Mouse (Mus musculus): ENCODE results near the gene Mum1.

Gene Mum1

GRCm38 (mm10) chr10:80226416-80227165 is at the start of gene Mum1:
Gene Mum1 (plus strand): TSS chr10:80226434.
- peak; percentile 99 for DNase-seq (ENCODE audit: low spot score in 2 of 2)

GRCm38 (mm10) chr10:80177441-80178279 is 48.6 kb upstream of the Mum1 start:
- DNase-seq (ENCODE audit: low spot score in 2 of 2) = no peak

- no peak for DNase-seq (ENCODE audit: low spot score in 2 of 2)
Observed at GRCm38 (mm10) chr10:80179068-80180051, 46.9 kb upstream of the Mum1 start, which contains the start of gene Efna2. Gene Efna2 (plus strand): TSS chr10:80179482.

GRCm38 (mm10) chr10:80180288-80180687 is 45.9 kb upstream of the Mum1 start:
- DNase-seq (ENCODE audit: low spot score in 2 of 2) = no peak

GRCm38 (mm10) chr10:80180823-80181222 is 45.4 kb upstream of the Mum1 start:
- no peak for DNase-seq (ENCODE audit: low spot score in 2 of 2)

- no peak for DNase-seq (ENCODE audit: low spot score in 2 of 2)
Observed at GRCm38 (mm10) chr10:80182547-80182946, 43.7 kb upstream of the Mum1 start.

GRCm38 (mm10) chr10:80186649-80187048 is 39.6 kb upstream of the Mum1 start:
- no peak for DNase-seq (ENCODE audit: low spot score in 2 of 2)

- DNase-seq (ENCODE audit: low spot score in 2 of 2) = no peak
Observed at GRCm38 (mm10) chr10:80187739-80188138, 38.5 kb upstream of the Mum1 start.

GRCm38 (mm10) chr10:80188453-80189024 is 37.7 kb upstream of the Mum1 start:
- DNase-seq (ENCODE audit: low spot score in 2 of 2) = no peak

- DNase-seq (ENCODE audit: low spot score in 2 of 2) = no peak
Observed at GRCm38 (mm10) chr10:80189999-80190398, 36.2 kb upstream of the Mum1 start.

- DNase-seq (ENCODE audit: low spot score in 2 of 2) = no peak
Observed at GRCm38 (mm10) chr10:80190491-80191051, 35.7 kb upstream of the Mum1 start.

- no peak for DNase-seq (ENCODE audit: low spot score in 2 of 2)
Observed at GRCm38 (mm10) chr10:80193976-80194375, 32.3 kb upstream of the Mum1 start.

- no peak for DNase-seq (ENCODE audit: low spot score in 2 of 2)
Observed at GRCm38 (mm10) chr10:80194441-80194840, 31.8 kb upstream of the Mum1 start.

GRCm38 (mm10) chr10:80196167-80196566 is 30.1 kb upstream of the Mum1 start:
- DNase-seq (ENCODE audit: low spot score in 2 of 2) = no peak

- no peak for DNase-seq (ENCODE audit: low spot score in 2 of 2)
Observed at GRCm38 (mm10) chr10:80196778-80197581, 29.3 kb upstream of the Mum1 start.

- peak; percentile 58 to 63 for DNase-seq (ENCODE audit: low spot score in 2 of 2)
Observed at GRCm38 (mm10) chr10:80199440-80200008, 26.7 kb upstream of the Mum1 start.

GRCm38 (mm10) chr10:80200485-80200884 is 25.7 kb upstream of the Mum1 start:
- DNase-seq (ENCODE audit: low spot score in 2 of 2) = no peak

GRCm38 (mm10) chr10:80204055-80204454 is 22.2 kb upstream of the Mum1 start:
- DNase-seq (ENCODE audit: low spot score in 2 of 2) = no peak

GRCm38 (mm10) chr10:80207201-80207600 is 19.0 kb upstream of the Mum1 start:
- no peak for DNase-seq (ENCODE audit: low spot score in 2 of 2)

GRCm38 (mm10) chr10:80207676-80208075 is 18.6 kb upstream of the Mum1 start:
- no peak for DNase-seq (ENCODE audit: low spot score in 2 of 2)

Data from right cerebral cortex, postnatal 36 days (tissue).